Mouse (Mus musculus) heart, adult 8-10 months (tissue): ENCODE measurements at regions not wholly inside any gene's neighbourhood (a gene's known extent, or its start where the extent isn't known, plus 50 kb on each side); places are given as distances from the start of the nearest gene placed in this dataset.

Experiments used
- DNase-seq: peaks from one replicate; pipeline ENCODE4 v3.0.0; 2022; ENCODE audit warnings: low spot score

- DNase-seq = no peak
Measured at GRCm38 (mm10) chr10:51792030-51792429, 114.5 kb downstream of the Rfx6 start.

DNA sequence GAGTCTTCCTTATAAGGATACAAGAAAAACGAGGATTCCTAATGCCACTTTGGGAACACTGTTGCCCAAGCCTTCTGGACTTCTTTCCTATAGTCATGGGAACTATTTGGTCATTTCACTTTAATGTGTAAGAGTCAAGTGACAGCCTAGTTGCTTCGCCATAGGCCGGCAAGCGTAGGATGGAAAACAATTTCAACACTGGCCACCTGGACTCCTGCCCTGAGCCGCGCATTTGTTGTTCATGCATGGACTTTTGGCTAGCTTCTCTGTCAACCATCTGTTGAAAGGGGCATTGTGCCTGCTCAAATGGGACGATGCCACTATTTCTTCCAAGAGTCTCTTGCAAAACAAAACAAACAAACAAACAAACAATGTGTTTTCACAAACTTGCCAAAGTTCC lies 116.3 kb downstream of the Rfx6 start:
- no peak for DNase-seq

GRCm38 (mm10) chr10:51816626-51817025 lies 139.1 kb downstream of the Rfx6 start:
- DNase-seq = no peak

GRCm38 (mm10) chr10:51823900-51824299 lies 146.3 kb downstream of the Rfx6 start:
- DNase-seq = no peak

DNA sequence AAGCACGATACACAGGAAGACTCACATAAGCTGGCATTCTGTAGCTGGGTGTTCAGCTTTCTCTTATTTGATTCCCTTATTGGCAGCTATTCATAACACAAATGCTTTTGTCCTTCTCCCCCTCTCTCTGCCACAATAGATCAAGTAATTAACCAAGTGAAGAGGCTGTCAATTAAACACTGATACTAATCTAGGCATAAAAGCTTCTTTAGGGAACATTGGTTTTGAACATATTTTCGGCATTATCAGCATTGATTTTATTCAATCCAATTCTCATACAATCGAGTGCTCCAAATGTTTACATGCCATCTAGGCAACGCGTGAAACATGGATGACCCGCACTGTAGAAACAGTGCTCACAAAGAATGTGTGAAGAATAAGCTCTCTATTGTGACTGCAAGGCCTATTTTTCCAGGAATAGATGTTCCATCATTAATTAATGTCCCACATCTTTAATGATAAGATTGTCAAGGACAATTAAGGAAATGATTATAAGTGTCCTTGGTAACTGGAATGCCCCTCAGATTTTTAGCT lies 148.9 kb downstream of the Rfx6 start:
- DNase-seq = no peak

GRCm38 (mm10) chr10:51832459-51832858 lies 154.9 kb downstream of the Rfx6 start:
- DNase-seq = no peak

DNA sequence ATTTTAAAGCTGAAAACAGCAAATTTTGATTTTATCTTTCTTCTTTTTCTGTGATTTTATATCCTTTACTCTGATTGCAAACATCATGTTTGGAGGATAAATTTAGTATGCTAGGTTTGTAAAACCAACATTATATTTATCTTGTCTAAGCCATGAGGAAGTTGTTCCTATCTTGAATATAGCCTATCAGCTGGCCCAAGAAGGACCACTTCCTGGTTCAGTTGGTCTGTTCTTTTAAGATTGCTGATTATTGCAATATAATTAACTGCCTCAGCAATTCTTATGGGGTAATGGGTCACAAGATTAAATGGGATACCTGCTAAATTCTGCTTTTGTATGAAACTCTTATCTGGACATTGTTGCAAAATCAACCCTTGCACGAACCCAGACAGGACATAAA lies 165.5 kb downstream of the Rfx6 start:
- no peak for DNase-seq

DNA sequence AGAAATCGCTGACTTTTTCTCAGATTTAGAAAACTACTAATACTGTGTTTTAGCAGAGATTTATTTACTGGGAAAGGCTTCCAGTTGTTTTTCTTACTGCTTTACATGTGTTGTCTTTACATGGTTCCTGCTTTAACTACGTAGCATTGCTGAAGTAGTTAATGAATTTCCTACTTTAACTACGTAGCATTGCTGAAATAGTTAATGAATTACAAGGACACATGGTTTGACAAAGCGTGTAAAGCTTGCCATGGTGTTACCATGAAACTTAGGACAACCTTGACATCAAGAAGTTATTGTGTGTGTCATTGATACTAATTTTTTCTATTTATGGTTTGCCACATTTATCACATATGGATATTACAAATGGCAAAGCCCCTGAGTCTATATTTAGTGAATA lies 168.7 kb downstream of the Rfx6 start:
- DNase-seq = no peak

- no peak for DNase-seq
Measured at GRCm38 (mm10) chr10:51869409-51869808, 152.9 kb upstream of the Vgll2 start.

GRCm38 (mm10) chr10:51911066-51911691 lies 111.1 kb upstream of the Vgll2 start:
- no peak for DNase-seq

GRCm38 (mm10) chr10:51912096-51912495 lies 110.2 kb upstream of the Vgll2 start:
- no peak for DNase-seq

- DNase-seq = no peak
Measured at GRCm38 (mm10) chr10:51926644-51927043, 95.7 kb upstream of the Vgll2 start.

DNA sequence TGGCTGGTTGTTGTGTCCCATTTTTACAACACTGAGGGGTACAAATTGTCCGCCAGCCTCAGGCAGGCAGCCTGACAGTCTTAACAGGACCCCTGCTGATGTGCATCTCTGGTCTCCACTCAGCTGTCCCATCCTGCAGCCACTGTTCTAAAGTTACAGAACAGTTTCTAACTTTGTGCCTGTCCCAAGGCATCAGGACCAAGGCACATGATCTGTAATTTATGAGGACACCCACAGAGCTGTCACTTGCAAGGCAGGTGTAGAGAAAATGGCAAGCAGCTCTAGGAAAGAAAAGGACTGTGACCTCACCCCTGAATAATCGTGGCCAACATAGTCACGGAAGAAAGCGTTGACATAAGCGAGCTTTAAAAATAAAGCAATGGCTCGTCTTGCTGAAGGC lies 93.0 kb upstream of the Vgll2 start:
- no peak for DNase-seq

GRCm38 (mm10) chr10:51930266-51930665 lies 92.0 kb upstream of the Vgll2 start:
- peak; percentile 19 for DNase-seq

DNA sequence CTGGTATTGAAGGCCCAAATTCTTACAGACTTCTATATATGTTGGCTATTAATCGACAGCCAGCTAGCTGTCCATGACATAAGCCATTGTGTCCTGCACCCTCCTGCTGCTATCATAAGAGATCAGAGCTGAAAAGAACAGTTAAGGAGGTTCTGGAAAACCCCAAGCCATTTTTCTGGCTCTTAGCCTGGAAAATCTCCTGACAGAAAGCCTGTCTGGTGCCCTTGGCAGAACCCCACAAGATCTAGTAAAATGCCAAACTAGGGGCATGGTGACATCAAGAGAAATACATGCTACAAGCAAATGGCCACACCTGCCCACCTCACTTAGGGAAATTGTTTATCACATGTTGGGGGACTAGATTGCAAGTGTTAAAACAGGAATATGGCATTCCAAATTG lies 91.6 kb upstream of the Vgll2 start:
- DNase-seq = peak; percentile 58

- no peak for DNase-seq
Measured at GRCm38 (mm10) chr10:51935482-51935881, 86.8 kb upstream of the Vgll2 start.

DNA sequence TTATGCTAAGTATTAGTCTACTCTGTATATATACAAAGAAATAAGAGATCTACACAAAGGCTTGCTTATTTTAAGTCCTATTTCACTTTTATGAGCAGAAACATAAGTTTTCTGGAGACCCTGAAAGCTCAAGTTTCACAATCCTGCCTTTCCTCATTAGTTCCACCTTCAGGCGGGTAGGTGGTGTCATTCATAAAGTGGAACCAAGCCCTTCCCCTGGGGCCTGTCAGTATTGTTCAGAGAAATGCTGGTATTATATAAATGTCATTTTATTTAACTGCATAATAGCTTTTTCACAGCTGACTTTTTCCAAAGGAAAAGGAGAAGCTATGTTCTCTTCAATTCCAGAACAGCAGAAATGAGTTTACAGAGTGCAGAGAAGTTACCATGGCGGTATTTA lies 81.1 kb upstream of the Vgll2 start:
- no peak for DNase-seq

DNA sequence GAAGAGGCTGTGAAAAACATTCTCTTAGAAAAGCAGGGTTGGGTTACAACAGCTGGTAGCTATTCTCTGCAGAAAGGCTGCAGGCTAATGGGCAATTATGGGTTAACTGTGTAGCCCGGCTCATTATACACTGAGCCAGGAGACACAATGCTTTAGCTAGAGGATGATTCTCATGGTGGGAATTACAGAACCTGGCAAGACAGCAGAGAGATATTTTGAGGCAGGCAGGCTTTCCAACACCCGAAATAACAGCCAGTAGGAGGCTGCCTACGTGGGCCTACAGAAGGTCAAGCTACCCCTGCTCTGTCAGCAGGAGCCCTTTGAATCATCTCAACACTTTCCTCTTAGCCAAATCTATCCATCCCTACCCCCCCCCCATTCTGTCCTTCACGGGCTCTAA lies 76.6 kb upstream of the Vgll2 start:
- DNase-seq = peak; percentile 54

GRCm38 (mm10) chr10:51946189-51946588 lies 76.1 kb upstream of the Vgll2 start:
- no peak for DNase-seq

DNA sequence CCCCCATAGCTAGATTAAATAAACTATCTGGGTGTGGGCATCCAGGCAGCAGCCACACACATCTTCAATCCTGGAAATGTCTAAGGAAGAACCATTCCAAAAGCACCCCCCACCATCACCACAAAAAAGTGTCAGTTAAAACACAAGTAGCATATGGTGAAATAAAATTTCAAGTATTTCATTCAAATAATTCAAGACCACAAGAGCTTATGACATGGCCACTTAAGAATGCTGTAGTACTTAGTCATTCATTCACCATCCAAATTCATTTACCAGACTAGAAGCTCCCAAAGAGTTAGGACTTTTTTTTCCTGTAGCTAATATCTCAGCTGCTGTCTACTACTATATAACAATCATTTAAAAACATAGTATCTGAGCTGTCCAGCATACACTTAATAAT lies 75.4 kb upstream of the Vgll2 start:
- no peak for DNase-seq

GRCm38 (mm10) chr10:51950016-51950415 lies 72.3 kb upstream of the Vgll2 start:
- no peak for DNase-seq

GRCm38 (mm10) chr10:51952021-51952420 lies 70.3 kb upstream of the Vgll2 start:
- no peak for DNase-seq

DNA sequence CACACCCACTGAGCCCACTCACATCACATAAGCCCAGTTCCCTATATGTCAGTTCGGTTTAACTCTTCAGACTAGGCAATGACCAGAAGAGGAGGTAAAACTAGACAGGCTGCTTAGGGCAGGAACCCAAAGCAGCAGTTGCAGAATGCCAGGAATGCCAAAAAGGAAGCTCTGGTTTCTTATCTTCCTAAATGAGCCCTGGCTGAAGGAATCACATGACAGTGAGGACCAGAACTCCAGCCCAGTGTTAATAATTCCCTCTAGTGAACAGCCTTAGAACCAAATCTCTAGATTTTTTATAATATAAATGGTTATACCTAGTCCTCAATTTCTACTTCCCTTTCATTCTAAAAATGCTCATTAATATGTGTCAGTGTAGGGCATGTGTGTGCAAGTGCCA lies 65.8 kb upstream of the Vgll2 start:
- DNase-seq = no peak

DNA sequence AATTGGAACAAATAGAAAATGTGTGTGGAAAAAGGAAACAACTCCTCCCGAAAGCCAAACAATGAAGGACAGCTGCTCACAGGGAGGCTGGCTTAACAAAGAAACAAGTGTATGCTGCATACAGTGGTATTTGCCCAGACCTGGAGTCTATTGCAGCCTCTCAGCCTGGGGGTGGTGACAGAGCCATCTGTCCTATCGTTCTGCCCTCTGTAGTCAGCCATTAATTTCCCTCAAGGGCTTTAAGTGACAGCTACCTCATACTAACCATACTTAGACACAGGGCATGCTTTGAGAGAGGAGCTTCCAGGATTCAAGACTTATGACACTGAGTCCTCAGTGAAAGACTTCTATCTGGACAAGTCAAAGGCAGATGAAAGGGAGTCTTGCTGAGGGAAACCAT lies 60.8 kb upstream of the Vgll2 start:
- DNase-seq = no peak
